Mouse (Mus musculus) induced T-regulatory cell, adult 2 months (primary cell): ENCODE measurements around the gene Aass.

ENCODE experiments used
- DNase-seq: peaks from one replicate; pipeline ENCODE4 v3.0.0-alpha.2; 2012; ENCODE audit warnings: low read depth

Aass gene

DNA sequence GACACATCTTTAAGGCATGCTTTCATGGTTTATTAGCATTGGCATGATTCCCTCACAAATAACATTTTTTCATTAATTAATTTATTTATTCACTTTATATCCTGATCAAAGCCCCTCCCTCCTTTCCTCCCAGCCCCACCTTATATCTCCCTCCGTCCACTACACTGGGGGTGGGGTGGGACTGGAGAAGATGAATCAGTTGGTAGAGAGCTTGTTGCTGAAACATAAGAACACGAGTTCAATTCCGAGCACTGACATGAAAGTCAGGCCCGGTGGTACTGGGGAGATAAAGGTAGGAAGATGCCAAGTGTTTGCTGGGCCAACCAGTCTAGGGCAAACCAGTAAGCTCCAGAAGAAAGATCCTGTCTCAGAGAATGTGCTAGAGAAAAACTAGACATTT, 84.0 kb downstream of the Aass start:
- DNase-seq: no peak

- no peak for DNase-seq
These were observed 104.5 kb downstream of the Aass start for GRCm38 (mm10) chr6:23028251-23028650.
